Mouse (Mus musculus) layer of hippocampus, adult 18-20 months (tissue): ENCODE data around the gene Tfip11. TPM values are rescaled to one million over a fixed set of nuclear protein-coding genes. Genes with fewer than 3 reads are reported as not detected.
A peak's percentile ranks its signal among the peaks of the same experiment; 100 is the strongest.

ENCODE experiments used
- DNase-seq, 2 experiments: peaks; one replicate each; pipeline ENCODE4 v3.0.0; 2022; ENCODE audit warnings: low spot score in 2 of 2
- total RNA-seq, 2 experiments: library from RNA; stranded (reverse); gene quantifications; 2 replicates each; pipeline ENCODE4 v1.2.3; 2021

The Tfip11 gene
- total RNA-seq, 2 experiments from 2014 or later, result 38.8 to 42.0 TPM

GRCm38 (mm10) chr5:112289819-112290535 lies 36.2 kb upstream of the Tfip11 start:
- no peak for DNase-seq

GRCm38 (mm10) chr5:112290536-112290880 lies 35.6 kb upstream of the Tfip11 start:
- no peak for DNase-seq

GRCm38 (mm10) chr5:112291866-112292265 lies 34.3 kb upstream of the Tfip11 start:
- DNase-seq, result no peak

GRCm38 (mm10) chr5:112292343-112292980 lies 33.7 kb upstream of the Tfip11 start:
- DNase-seq, result no peak

GRCm38 (mm10) chr5:112293800-112294199 lies 32.4 kb upstream of the Tfip11 start:
- DNase-seq, result no peak

GRCm38 (mm10) chr5:112294696-112295095 lies 31.5 kb upstream of the Tfip11 start:
- no peak for DNase-seq

- no peak for DNase-seq
These were observed 31.0 kb upstream of the Tfip11 start for GRCm38 (mm10) chr5:112295162-112295561.

- DNase-seq, result no peak
These were observed 30.6 kb upstream of the Tfip11 start for GRCm38 (mm10) chr5:112295564-112295963.

- no peak for DNase-seq
These were observed 29.6 kb upstream of the Tfip11 start for GRCm38 (mm10) chr5:112296404-112297181.

- no peak for DNase-seq
These were observed 28.9 kb upstream of the Tfip11 start for GRCm38 (mm10) chr5:112297257-112297656.

GRCm38 (mm10) chr5:112298226-112298988 lies 27.8 kb upstream of the Tfip11 start:
- no peak for DNase-seq

GRCm38 (mm10) chr5:112299399-112299798 lies 26.8 kb upstream of the Tfip11 start:
- DNase-seq, result no peak

GRCm38 (mm10) chr5:112300112-112300511 lies 26.0 kb upstream of the Tfip11 start:
- no peak for DNase-seq

GRCm38 (mm10) chr5:112300721-112301308 lies 25.3 kb upstream of the Tfip11 start:
- peak in 1 of 2 experiments; percentile 79 for DNase-seq

- no peak for DNase-seq
These were observed 24.5 kb upstream of the Tfip11 start for GRCm38 (mm10) chr5:112301694-112302093.

- DNase-seq, result no peak
These were observed 23.8 kb upstream of the Tfip11 start for GRCm38 (mm10) chr5:112302310-112302709.

- DNase-seq, result no peak
These were observed 20.3 kb upstream of the Tfip11 start for GRCm38 (mm10) chr5:112305842-112306241.

GRCm38 (mm10) chr5:112313222-112313885 lies 12.8 kb upstream of the Tfip11 start:
- DNase-seq, result no peak

GRCm38 (mm10) chr5:112316468-112316867 lies 9.7 kb upstream of the Tfip11 start:
- DNase-seq, result no peak

GRCm38 (mm10) chr5:112317328-112317727 lies 8.8 kb upstream of the Tfip11 start:
- DNase-seq, result no peak
